Mouse (Mus musculus) cortical plate, adult 2 months (tissue): ENCODE data around the gene Npy. TPM values are rescaled to one million over a fixed set of nuclear protein-coding genes. Genes with fewer than 3 reads are reported as not detected.

Experiments used
- H3K27ac ChIP-seq: fragments of 200-500 bp; 2 replicates; pipeline ENCODE4 v1.5.1; 2012; ENCODE audit warnings: low read length, control low read depth, inconsistent platforms; ENCODE audit not compliant: insufficient read depth
- H3K4me1 ChIP-seq: fragments of 200-500 bp; 2 replicates; pipeline ENCODE4 v1.6.1; 2011; ENCODE audit warnings: low read length; ENCODE audit not compliant: control insufficient read depth, insufficient read depth
- H3K4me3 ChIP-seq: fragments of 200-500 bp; 2 replicates; pipeline ENCODE4 v1.5.1; 2011; ENCODE audit warnings: mild to moderate bottlenecking, low read length, control low read depth; ENCODE audit not compliant: insufficient read depth
- CTCF ChIP-seq: fragments of 200-500 bp; IDR thresholded peaks from 2 replicates; pipeline ENCODE4 v1.5.1; 2011; ENCODE audit warnings: mild to moderate bottlenecking, control low read depth, low read length; ENCODE audit not compliant: insufficient read depth; ENCODE audit errors: extremely low read depth
- POLR2A ChIP-seq: fragments of 200-500 bp; IDR thresholded peaks from 2 replicates; pipeline ENCODE4 v1.6.1; 2011; ENCODE audit warnings: mild to moderate bottlenecking, low read length, control low read depth; ENCODE audit not compliant: insufficient read depth; ENCODE audit errors: extremely low read depth
- polyA plus RNA-seq: library from polyadenylated mRNA; depleted of rRNA; stranded (reverse); fragments of >200 nt; gene quantifications from 2 replicates; pipeline ENCODE4 v1.2.3, GENCODE M21; 2012; rRNA removed

Npy gene
- 658 and 696 TPM in 2 replicates for polyA plus RNA-seq

- TF ChIP-seq POLR2A, result no peak
- no peak for TF ChIP-seq CTCF
- Histone ChIP-seq H3K27ac (no peak within 1 kb of the TSS), H3K4me1 (peaks cover 1% of the 10 kb centered on the region; the same call in 1 of the 2 replicates), H3K4me3 (peak within 1 kb of the TSS; percentile 24; the same call in 1 of the 2 replicates)
Observed at GRCm38 (mm10) chr6:49821961-49822870, at the start of gene Npy. TSS of gene Npy (plus strand) at chr6:49822710.

- TF ChIP-seq CTCF (no peak), POLR2A (no peak)
- H3K27ac ChIP-seq, result no peak overlapping the region
- H3K4me3 ChIP-seq, result no peak overlapping the region
- H3K4me1 ChIP-seq, result no peaks in the 10 kb centered on the region
Observed at GRCm38 (mm10) chr6:49775006-49775405, 47.5 kb upstream of the Npy start.

- no peaks in the 10 kb centered on the region for H3K4me1 ChIP-seq
- TF ChIP-seq CTCF (no peak), POLR2A (no peak)
- no peak overlapping the region for H3K27ac ChIP-seq
- H3K4me3 ChIP-seq, result no peak overlapping the region
Observed at GRCm38 (mm10) chr6:49778109-49778508, 44.4 kb upstream of the Npy start.

- Histone ChIP-seq H3K27ac (no peak overlapping the region), H3K4me1 (no peaks in the 10 kb centered on the region), H3K4me3 (no peak overlapping the region)
- TF ChIP-seq CTCF, result no peak
- TF ChIP-seq POLR2A, result no peak
Observed at GRCm38 (mm10) chr6:49778729-49779128, 43.8 kb upstream of the Npy start.

DNA sequence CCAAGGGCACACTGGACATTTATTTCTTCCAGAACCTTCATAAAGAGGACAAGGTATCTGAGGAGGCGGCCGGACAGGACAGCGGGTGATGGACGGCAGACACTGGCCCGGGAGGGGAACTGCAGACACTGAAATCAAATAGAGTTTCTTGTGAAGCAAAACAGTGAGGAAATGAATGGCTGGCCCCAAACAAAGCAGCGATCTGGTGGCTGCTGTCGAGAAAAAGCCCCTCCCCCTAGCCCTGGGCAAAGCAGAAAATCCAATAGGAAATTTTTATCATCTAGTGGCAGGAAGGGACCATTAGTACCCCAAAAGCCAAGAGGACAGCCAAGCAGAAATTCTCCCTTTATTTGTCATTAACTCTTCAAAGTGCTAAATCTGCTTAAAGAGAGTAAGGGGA is 42.9 kb upstream of the Npy start:
- no peak for TF ChIP-seq POLR2A
- no peak for TF ChIP-seq CTCF
- H3K4me1 ChIP-seq, result no peaks in the 10 kb centered on the region
- no peak overlapping the region for H3K4me3 ChIP-seq
- no peak overlapping the region for H3K27ac ChIP-seq

- Histone ChIP-seq H3K4me1 (no peaks in the 10 kb centered on the region), H3K4me3 (no peak overlapping the region), H3K27ac (no peak overlapping the region)
- TF ChIP-seq POLR2A (no peak), CTCF (no peak)
Observed at GRCm38 (mm10) chr6:49780846-49781400, 41.6 kb upstream of the Npy start.

GRCm38 (mm10) chr6:49781852-49782251 is 40.7 kb upstream of the Npy start:
- Histone ChIP-seq H3K4me1 (no peaks in the 10 kb centered on the region), H3K27ac (no peak overlapping the region), H3K4me3 (no peak overlapping the region)
- no peak for TF ChIP-seq POLR2A
- TF ChIP-seq CTCF, result no peak

GRCm38 (mm10) chr6:49782679-49783078 is 39.8 kb upstream of the Npy start:
- Histone ChIP-seq H3K4me3 (no peak overlapping the region), H3K27ac (no peak overlapping the region), H3K4me1 (no peaks in the 10 kb centered on the region)
- no peak for TF ChIP-seq CTCF
- TF ChIP-seq POLR2A, result no peak

DNA sequence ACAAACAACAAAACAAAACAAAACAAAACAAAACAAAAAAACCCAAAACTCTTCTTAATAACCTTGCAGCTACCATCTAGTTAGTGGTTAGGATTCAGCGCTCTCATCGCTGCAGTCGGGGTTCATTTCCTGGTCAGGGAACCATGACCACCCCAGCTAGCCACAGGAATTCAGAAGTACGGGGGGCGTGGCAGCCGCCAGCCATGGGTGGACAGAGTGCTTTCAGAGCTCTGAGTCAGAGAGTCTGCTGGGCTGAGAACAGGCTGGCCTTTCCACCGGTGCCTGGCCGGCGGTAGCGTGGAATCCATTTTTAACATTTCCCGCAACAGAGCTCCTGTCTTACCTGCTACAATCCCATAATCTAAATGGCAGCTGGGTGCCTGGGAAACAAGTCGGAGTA is 30.0 kb upstream of the Npy start:
- no peak overlapping the region for H3K27ac ChIP-seq
- no peak overlapping the region for H3K4me3 ChIP-seq
- no peak for TF ChIP-seq CTCF
- TF ChIP-seq POLR2A, result no peak
- no peaks in the 10 kb centered on the region for H3K4me1 ChIP-seq

DNA sequence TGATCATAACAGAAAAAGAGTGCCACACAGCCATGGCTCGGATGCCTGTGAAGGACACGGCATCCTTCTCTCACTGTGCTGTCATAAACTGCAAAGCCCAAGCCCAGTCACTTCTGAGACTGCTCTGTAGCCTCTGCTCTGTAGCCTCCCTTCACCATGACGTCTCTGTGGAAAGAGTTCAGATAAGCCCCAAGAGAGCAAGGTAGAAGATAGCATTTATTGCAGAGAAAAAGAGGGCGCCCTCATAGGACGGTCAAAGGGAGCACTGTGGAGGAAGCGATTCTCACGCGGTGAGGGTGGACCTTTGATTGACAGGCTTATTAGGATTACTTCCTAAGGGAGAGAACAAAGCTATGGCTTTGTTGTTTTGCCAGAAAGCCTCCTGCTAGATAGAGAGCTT is 18.4 kb upstream of the Npy start:
- Histone ChIP-seq H3K27ac (no peak overlapping the region), H3K4me1 (no peaks in the 10 kb centered on the region), H3K4me3 (no peak overlapping the region)
- TF ChIP-seq POLR2A (no peak), CTCF (no peak)
